Mouse (Mus musculus): Measurements from ENCODE around the gene Cilp2. TPM values are rescaled to one million over a fixed set of nuclear protein-coding genes. Genes with fewer than 3 reads are reported as not detected.

Cilp2 gene
- polyA plus RNA-seq, 1 experiment from 2014 or later, result 6.6 TPM

DNA sequence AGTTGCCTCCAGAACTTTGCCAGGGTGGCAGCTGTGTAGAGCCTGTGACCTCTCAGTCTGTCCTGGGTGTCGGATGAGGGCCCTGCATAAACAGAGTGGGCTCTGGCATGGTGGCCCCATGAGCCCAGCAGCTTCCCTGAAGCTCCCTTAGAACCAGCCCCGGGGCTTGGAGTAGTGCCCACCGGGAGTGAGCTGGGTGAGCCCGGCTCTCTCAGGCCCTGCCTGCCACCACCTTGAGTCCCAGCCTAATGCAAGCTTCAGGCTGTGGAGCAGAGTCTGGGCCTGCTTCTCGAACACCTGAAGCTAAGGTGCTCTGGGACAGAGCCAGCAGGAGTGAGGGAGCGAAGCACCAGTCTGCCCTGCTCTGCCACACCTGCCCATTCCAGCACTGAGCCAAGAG, 16.6 kb downstream of the Cilp2 start:
- H3K4me1 ChIP-seq (ENCODE audit: control insufficient read depth, insufficient read depth, low read depth, low read length), result no peaks in the 10 kb centered on the region
- H3K27me3 ChIP-seq (replicated peaks; ENCODE audit: control insufficient read depth, insufficient read depth, low read length), result no peaks in the 10 kb centered on the region
- ATAC-seq, result no peak
- H3K4me3 ChIP-seq (ENCODE audit: low read length), result no peak overlapping the region
- no peak overlapping the region for H3K4me2 ChIP-seq (ENCODE audit: low read length)
- no peak overlapping the region for H3K27ac ChIP-seq (ENCODE audit: low read depth, low read length)
- H3K36me3 ChIP-seq (ENCODE audit: control insufficient read depth, insufficient read depth, low read length), result 0 out of 2 replicates have a peak, but pooled peaks cover 3% of the 10 kb centered on the region
- no peaks in the 10 kb centered on the region for H3K9me3 ChIP-seq (ENCODE audit: control insufficient read depth, low read length)
- 87% methylated on average over 6 of the region's 6 CpGs for WGBS
- H3K9ac ChIP-seq (ENCODE audit: low read depth, low read length), result no peak overlapping the region

DNA sequence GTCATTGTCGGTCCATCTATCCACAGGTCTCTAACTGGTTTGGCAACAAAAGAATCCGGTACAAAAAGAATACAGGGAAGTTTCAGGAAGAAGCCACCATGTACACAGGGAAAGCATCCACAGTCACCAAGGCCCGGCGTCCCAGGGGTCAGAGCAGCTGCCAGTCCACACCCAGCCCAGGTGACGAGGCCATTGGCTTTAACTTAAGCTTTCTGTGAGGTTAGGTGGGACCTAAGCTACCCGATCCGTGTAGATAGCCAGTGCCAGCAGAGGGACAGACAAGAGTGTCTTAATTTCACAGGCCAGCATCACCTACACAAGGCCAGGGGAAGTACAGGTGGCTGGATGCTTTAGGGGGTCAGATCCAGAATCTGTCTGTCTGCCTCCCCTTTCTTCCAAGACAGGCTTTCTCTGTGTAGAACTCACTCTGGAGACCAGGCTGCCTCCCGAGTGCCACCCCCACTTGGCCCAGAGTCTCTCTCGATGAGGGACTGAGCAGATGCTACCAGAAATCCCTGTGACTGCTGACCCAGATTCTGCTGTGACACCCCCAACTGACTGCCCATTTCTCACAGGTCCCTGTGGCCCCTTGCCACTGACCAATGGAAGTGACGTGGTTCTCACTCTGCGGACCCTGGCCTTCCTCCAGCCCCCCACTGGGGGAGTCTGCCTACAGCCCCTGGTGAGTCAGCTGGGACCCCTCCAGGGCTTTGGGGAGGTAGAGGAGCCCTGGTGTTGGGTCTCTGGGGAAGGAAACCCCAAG, 17.3 kb downstream of the Cilp2 start:
- ATAC-seq, result no peak
- Histone ChIP-seq H3K4me1 (ENCODE audit: control insufficient read depth, insufficient read depth, low read depth, low read length) (no peaks in the 10 kb centered on the region), H3K9me3 (ENCODE audit: control insufficient read depth, low read length) (no peaks in the 10 kb centered on the region), H3K4me3 (ENCODE audit: low read length) (no peak overlapping the region), H3K27ac (ENCODE audit: low read depth, low read length) (no peak overlapping the region), H3K27me3 (replicated peaks; ENCODE audit: control insufficient read depth, insufficient read depth, low read length) (no peaks in the 10 kb centered on the region), H3K36me3 (ENCODE audit: control insufficient read depth, insufficient read depth, low read length) (0 out of 2 replicates have a peak, but pooled peaks cover 3% of the 10 kb centered on the region), H3K9ac (ENCODE audit: low read depth, low read length) (no peak overlapping the region), H3K4me2 (ENCODE audit: low read length) (no peak overlapping the region)
- WGBS, result 86% methylated on average over 11 of the region's 11 CpGs

DNA sequence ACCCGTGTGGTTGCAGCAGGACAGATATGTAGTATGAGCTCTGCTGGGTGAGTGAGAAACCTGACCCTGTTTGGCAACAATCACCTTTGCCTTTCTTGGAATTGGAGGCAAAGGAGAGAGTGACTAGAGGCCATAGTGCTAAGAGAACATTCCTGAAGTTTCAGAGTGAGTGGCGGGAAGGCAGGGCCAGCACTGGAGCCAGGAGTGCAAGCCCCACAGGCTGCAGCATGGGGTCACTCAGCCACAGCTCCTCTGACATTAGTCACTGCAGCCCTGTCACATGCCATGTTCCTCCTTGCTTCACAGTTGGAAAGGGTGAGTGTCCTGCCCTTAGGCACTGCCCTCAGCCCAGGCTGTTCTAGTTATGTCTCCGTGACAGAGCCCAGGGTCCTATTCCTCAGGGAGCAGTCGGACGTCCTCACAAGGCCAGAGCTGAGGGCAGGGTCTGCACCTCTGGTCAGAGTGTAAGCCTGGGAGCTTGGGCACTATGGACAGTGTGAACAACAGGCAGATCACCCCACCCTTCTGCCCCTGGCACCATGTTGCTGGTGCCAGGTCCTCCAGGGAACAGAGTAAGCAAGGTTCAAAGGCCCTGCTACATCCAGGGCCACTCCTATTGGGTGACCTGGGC, 19.7 kb downstream of the Cilp2 start:
- H3K36me3 ChIP-seq (ENCODE audit: control insufficient read depth, insufficient read depth, low read length), result 0 out of 2 replicates have a peak, but pooled peaks cover 3% of the 10 kb centered on the region
- H3K9ac ChIP-seq (ENCODE audit: low read depth, low read length), result no peak overlapping the region
- H3K4me3 ChIP-seq (ENCODE audit: low read length), result no peak overlapping the region
- no peaks in the 10 kb centered on the region for H3K4me1 ChIP-seq (ENCODE audit: control insufficient read depth, insufficient read depth, low read depth, low read length)
- no peak overlapping the region for H3K27ac ChIP-seq (ENCODE audit: low read depth, low read length)
- H3K27me3 ChIP-seq (replicated peaks; ENCODE audit: control insufficient read depth, insufficient read depth, low read length), result no peaks in the 10 kb centered on the region
- 87% methylated on average over 5 of the region's 5 CpGs for WGBS
- no peak for ATAC-seq
- no peak overlapping the region for H3K4me2 ChIP-seq (ENCODE audit: low read length)
- no peaks in the 10 kb centered on the region for H3K9me3 ChIP-seq (ENCODE audit: control insufficient read depth, low read length)

DNA sequence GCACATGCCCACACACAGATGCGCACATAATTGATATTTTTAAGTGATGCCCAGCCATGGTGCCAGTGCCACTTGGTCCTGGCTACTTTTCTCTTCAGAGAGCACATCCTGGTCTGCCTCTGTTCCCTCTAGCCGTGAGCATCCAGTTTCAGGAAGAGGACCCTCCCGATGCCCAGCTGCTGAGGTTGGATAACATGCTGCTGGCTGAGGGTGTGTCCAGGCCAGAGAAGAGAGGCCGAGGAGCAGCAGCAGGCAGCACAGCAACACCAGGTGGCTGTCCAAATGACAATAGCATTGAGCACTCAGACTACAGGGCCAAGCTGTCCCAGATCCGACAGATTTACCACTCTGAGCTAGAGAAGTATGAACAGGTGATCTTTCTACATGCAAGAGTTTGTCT, 23.3 kb downstream of the Cilp2 start:
- no peak for ATAC-seq
- H3K9ac ChIP-seq (ENCODE audit: low read depth, low read length), result no peak overlapping the region
- 87% methylated on average over 5 of the region's 5 CpGs for WGBS
- H3K9me3 ChIP-seq (ENCODE audit: control insufficient read depth, low read length), result no peaks in the 10 kb centered on the region
- H3K4me1 ChIP-seq (ENCODE audit: control insufficient read depth, insufficient read depth, low read depth, low read length), result no peaks in the 10 kb centered on the region
- no peak overlapping the region for H3K4me3 ChIP-seq (ENCODE audit: low read length)
- peaks cover 4% of the 10 kb centered on the region for H3K36me3 ChIP-seq (ENCODE audit: control insufficient read depth, insufficient read depth, low read length)
- no peaks in the 10 kb centered on the region for H3K27me3 ChIP-seq (replicated peaks; ENCODE audit: control insufficient read depth, insufficient read depth, low read length)
- H3K4me2 ChIP-seq (ENCODE audit: low read length), result no peak overlapping the region
- H3K27ac ChIP-seq (ENCODE audit: low read depth, low read length), result no peak overlapping the region

DNA sequence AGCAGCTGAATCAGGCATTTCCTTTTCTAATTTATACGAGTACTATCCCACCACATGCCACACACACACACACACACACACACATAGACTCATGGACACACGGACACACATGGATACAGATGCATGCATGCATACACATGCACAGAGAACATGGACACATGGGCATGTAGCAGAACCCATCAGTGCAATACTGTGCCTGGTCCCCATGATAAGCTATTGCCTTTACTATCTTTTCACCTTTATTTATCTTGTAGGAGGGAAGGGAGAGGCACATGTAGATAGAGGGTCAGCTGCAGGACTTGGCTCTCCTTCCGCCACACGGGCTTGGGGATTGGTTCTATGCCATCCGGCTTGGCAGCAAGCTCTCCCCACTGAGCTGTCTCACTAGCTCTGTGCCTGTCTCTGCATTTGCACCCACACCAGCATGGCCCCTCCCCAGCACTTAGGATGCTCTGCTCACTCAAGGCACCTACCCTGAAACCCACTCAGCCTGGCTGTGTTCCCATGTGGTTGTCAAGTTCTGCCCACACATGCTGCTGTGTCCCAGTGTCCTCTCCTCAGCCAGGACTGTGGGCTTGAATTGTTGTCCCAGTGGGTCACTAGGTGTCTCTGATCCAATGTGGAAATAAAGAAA, 24.0 kb downstream of the Cilp2 start:
- Histone ChIP-seq H3K4me2 (ENCODE audit: low read length) (no peak overlapping the region), H3K27me3 (replicated peaks; ENCODE audit: control insufficient read depth, insufficient read depth, low read length) (no peaks in the 10 kb centered on the region), H3K9me3 (ENCODE audit: control insufficient read depth, low read length) (no peaks in the 10 kb centered on the region), H3K27ac (ENCODE audit: low read depth, low read length) (no peak overlapping the region), H3K4me3 (ENCODE audit: low read length) (no peak overlapping the region), H3K4me1 (ENCODE audit: control insufficient read depth, insufficient read depth, low read depth, low read length) (no peaks in the 10 kb centered on the region), H3K36me3 (ENCODE audit: control insufficient read depth, insufficient read depth, low read length) (peaks cover 6% of the 10 kb centered on the region), H3K9ac (ENCODE audit: low read depth, low read length) (no peak overlapping the region)
- WGBS, result 88% methylated on average over 5 of the region's 5 CpGs
- ATAC-seq, result no peak

DNA sequence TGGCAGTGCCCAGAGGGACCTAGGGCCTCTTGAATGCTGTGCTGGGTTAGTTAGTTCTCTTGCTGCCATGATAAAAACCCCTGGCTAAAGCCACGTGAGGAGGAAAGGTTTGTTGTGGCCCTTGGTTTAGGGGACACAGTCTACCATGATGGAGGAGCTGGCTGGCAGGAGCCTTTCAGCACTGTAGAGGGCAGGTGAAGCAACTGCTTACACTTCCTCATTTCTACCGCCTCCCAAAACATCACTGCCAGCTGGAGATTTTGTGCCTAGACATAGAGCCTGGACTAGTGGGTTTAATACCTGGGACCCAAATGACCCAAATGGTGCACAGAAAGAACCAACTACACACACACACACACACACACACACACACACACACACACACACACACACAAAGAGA, 26.2 kb downstream of the Cilp2 start:
- WGBS, result 77% methylated on average over 2 of the region's 2 CpGs
- H3K9me3 ChIP-seq (ENCODE audit: control insufficient read depth, low read length), result no peaks in the 10 kb centered on the region
- H3K4me1 ChIP-seq (ENCODE audit: control insufficient read depth, insufficient read depth, low read depth, low read length), result no peaks in the 10 kb centered on the region
- H3K27ac ChIP-seq (ENCODE audit: low read depth, low read length), result no peak overlapping the region
- H3K4me3 ChIP-seq (ENCODE audit: low read length), result no peak overlapping the region
- H3K4me2 ChIP-seq (ENCODE audit: low read length), result no peak overlapping the region
- H3K9ac ChIP-seq (ENCODE audit: low read depth, low read length), result no peak overlapping the region
- no peaks in the 10 kb centered on the region for H3K27me3 ChIP-seq (replicated peaks; ENCODE audit: control insufficient read depth, insufficient read depth, low read length)
- H3K36me3 ChIP-seq (ENCODE audit: control insufficient read depth, insufficient read depth, low read length), result peaks cover 6% of the 10 kb centered on the region
- ATAC-seq, result no peak

DNA sequence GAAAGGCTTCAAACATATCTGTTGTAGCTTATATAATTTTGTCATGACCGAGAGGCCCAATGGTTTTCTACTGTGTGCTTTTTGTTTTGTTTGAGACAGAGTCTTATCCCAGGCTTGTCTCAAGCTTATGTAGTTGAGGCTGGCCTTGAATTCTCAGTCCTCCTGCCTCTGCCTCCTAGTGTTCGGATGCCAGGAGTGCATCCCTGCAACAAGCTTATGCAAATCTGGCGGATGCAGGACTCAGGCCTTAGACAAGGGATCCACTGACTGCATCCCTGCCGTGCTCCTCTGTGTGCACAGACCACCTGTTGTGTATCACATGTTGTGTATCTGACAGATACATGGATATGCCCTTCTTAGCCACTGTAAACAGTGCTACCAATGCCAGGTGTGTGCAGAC, 26.7 kb downstream of the Cilp2 start:
- Histone ChIP-seq H3K9ac (ENCODE audit: low read depth, low read length) (no peak overlapping the region), H3K27me3 (replicated peaks; ENCODE audit: control insufficient read depth, insufficient read depth, low read length) (no peaks in the 10 kb centered on the region), H3K27ac (ENCODE audit: low read depth, low read length) (no peak overlapping the region), H3K4me2 (ENCODE audit: low read length) (no peak overlapping the region), H3K9me3 (ENCODE audit: control insufficient read depth, low read length) (no peaks in the 10 kb centered on the region), H3K4me1 (ENCODE audit: control insufficient read depth, insufficient read depth, low read depth, low read length) (no peaks in the 10 kb centered on the region), H3K4me3 (ENCODE audit: low read length) (no peak overlapping the region), H3K36me3 (ENCODE audit: control insufficient read depth, insufficient read depth, low read length) (peaks cover 6% of the 10 kb centered on the region)
- no peak for ATAC-seq
- WGBS, result 60% methylated on average over 4 of the region's 4 CpGs

DNA sequence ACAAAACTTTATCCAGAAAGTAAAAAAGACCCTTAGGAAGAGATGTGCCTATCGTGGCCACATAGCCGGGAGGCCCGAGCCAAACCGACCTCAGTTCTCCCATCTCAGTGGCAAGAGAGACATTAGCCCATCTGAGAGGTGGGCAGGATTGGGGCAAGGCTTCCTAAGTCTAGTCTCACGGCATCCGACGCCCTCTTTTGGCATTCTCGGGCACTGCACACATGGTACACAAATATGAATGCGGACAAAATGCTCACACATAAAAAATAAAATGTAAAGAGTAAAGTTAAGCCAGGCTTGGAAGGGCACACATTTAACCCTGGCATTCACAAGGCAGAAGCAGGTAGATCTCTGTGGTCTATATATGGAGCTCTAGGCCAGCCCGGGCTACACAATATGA, 33.6 kb downstream of the Cilp2 start:
- Histone ChIP-seq H3K27ac (ENCODE audit: low read depth, low read length) (no peak overlapping the region), H3K9me3 (ENCODE audit: control insufficient read depth, low read length) (no peaks in the 10 kb centered on the region), H3K4me1 (ENCODE audit: control insufficient read depth, insufficient read depth, low read depth, low read length) (no peaks in the 10 kb centered on the region), H3K4me2 (ENCODE audit: low read length) (no peak overlapping the region), H3K27me3 (replicated peaks; ENCODE audit: control insufficient read depth, insufficient read depth, low read length) (no peaks in the 10 kb centered on the region), H3K36me3 (ENCODE audit: control insufficient read depth, insufficient read depth, low read length) (peaks cover under 1% of the 10 kb centered on the region; the same call in 1 of the 2 replicates), H3K9ac (ENCODE audit: low read depth, low read length) (no peak overlapping the region), H3K4me3 (ENCODE audit: low read length) (no peak overlapping the region)
- ATAC-seq, result no peak
- 94% methylated on average over 10 of the region's 10 CpGs for WGBS

DNA sequence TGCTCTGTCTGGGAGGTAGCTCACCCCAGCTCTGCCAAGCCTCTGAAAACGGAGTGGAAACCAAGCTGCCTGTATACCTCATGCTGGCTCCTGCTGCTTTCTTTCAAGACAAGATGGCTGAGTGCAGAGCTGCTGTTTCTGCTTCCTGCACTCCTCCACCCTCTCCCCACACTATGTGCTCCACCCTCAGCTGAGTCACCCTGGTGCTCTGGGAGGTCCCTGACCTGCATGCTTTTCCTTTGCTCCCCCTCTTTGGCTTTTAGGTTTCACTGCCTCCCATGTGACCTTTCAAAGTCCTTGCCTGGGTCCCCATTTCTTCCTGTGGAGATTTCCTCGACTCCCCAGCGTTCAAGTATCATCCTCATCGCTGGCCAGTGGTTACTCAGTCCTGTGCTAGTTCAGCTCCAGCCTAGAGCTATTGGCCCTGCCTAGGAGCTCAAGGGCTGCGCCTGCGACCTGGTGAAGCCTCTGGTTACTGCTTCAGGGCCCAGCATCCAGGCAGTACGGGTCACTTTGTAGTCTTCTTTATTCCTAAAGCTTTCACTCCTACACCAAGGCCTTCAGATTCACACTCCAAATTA, 36.5 kb downstream of the Cilp2 start:
- no peak for ATAC-seq
- no peak overlapping the region for H3K27ac ChIP-seq (ENCODE audit: low read depth, low read length)
- no peak overlapping the region for H3K4me2 ChIP-seq (ENCODE audit: low read length)
- 83% methylated on average over 7 of the region's 7 CpGs for WGBS
- no peaks in the 10 kb centered on the region for H3K36me3 ChIP-seq (ENCODE audit: control insufficient read depth, insufficient read depth, low read length)
- no peak overlapping the region for H3K4me3 ChIP-seq (ENCODE audit: low read length)
- H3K27me3 ChIP-seq (replicated peaks; ENCODE audit: control insufficient read depth, insufficient read depth, low read length), result no peaks in the 10 kb centered on the region
- H3K9me3 ChIP-seq (ENCODE audit: control insufficient read depth, low read length), result no peaks in the 10 kb centered on the region
- H3K9ac ChIP-seq (ENCODE audit: low read depth, low read length), result no peak overlapping the region
- no peaks in the 10 kb centered on the region for H3K4me1 ChIP-seq (ENCODE audit: control insufficient read depth, insufficient read depth, low read depth, low read length)
